Mouse (Mus musculus): Measurements from ENCODE around the gene Crp. TPM values are rescaled to one million over a fixed set of nuclear protein-coding genes. Genes with fewer than 3 reads are reported as not detected.

Crp gene
- total RNA-seq, 2 experiments from 2014 or later, result not detected

- ATAC-seq (replicated peaks; ENCODE audit: low FRiP score, low TSS enrichment, poor library complexity, severe bottlenecking), result no peak
These were observed 8.4 kb downstream of the Crp start for GRCm38 (mm10) chr1:172706243-172706642.

DNA sequence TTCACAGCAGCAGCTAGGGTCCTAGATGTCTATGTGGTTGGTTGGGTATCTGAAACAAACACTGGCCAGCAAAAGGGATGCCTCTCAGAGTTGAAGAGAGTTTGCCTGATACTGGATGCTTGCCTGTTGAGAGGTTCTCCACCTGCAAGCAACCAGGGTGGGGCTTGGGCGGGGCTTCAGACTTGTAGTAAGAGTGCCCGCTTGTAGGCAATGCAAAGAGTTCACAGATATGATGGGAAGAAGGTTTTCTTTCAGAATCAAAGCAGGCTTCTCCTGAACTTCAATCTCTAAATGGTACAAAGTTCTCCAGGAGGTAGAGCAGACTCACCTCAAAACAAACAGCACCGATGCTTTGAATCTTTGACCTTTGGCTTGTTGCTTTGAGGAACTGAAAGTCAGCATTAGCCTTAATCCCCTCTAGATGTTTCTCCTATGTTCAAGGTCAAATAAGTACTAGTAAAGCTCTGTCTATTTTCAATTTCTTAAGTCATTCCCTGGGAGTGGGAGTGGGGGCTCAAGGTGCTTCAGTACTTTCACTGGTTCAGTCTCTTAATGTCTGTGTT lies 12.0 kb downstream of the Crp start:
- no peak for ATAC-seq (replicated peaks; ENCODE audit: low FRiP score, low TSS enrichment, poor library complexity, severe bottlenecking)

DNA sequence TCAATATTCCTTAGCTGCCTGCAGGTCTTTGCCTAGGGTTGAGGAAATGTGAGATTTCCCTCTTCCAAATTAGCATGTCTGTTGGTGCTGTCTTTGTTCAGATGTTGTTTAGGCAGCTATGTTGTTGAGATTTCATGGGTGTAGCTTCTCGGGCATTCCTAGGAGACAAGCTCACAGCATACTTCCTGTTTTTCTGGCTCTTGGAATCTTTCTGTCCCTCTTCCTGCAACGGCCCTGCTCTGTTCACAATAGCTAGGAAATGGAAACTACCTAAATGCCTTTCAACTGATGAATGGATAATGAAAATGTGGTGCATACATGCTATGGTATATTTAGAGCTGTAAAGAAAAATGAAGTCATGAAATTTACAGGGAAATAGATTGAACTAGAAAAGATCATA lies 13.5 kb downstream of the Crp start:
- ATAC-seq (replicated peaks; ENCODE audit: low FRiP score, low TSS enrichment, poor library complexity, severe bottlenecking), result no peak

GRCm38 (mm10) chr1:172711962-172712361 lies 14.1 kb downstream of the Crp start:
- no peak for ATAC-seq (replicated peaks; ENCODE audit: low FRiP score, low TSS enrichment, poor library complexity, severe bottlenecking)

DNA sequence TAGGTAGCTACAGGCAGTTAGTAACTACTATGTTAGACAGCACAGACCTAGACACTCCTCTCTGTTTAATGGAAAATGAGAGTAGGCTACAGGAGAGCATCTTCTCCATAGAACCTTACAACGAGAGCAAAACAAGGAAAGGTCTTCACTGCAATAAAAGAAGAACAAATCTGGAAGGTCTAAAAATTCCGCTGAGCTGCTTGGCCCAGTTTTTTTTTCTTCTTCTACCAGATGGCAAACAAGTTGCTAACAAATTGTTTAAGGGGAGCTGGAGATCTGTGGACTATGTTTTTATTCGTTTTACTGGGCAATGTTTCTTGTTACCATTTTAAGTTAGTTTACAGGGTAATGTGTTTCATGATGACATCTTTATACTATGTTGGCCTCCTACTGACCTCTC lies 53.4 kb downstream of the Crp start:
- ATAC-seq (replicated peaks; ENCODE audit: low FRiP score, low TSS enrichment, poor library complexity, severe bottlenecking), result no peak

GRCm38 (mm10) chr1:172755151-172755550 lies 57.3 kb downstream of the Crp start:
- no peak for ATAC-seq (replicated peaks; ENCODE audit: low FRiP score, low TSS enrichment, poor library complexity, severe bottlenecking)

DNA sequence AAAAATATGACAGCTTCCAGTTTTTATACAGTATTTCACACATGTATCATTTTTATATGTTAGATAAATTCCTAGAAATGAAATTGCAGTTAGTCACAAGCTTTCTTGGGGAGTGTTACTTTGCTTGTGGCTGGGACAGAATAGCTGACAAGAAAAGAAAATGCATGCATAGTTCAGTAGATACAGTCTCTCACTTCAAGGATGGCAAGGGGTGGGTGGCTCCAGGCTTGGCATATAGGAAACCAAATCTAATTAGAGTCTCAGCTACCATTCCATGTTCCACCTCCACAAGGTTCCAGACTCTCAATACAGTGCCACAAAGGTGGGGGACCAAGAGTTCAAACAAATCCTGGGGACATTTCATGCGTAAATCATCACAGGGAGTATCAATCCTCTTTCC lies 61.7 kb downstream of the Crp start:
- ATAC-seq (replicated peaks; ENCODE audit: low FRiP score, low TSS enrichment, poor library complexity, severe bottlenecking), result no peak

DNA sequence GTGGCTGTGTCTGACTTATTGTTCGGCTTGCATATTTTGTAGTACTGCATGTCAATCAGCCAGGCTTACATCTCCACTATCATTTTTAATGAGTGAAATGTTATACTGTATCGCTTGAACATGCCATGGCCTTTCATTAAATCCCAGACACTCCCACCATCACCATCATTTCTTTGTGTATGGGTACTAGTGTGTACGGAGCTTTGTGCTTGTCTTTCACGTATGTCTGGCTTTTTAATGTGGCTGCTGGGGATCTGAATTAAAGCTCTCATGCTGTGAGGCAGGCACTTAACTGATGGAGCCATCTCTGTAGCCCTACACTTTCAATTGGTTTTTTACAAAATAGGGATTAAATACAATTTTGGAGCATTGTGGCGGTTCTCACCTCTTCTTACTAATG lies 81.3 kb downstream of the Crp start:
- no peak for ATAC-seq (replicated peaks; ENCODE audit: low FRiP score, low TSS enrichment, poor library complexity, severe bottlenecking)

DNA sequence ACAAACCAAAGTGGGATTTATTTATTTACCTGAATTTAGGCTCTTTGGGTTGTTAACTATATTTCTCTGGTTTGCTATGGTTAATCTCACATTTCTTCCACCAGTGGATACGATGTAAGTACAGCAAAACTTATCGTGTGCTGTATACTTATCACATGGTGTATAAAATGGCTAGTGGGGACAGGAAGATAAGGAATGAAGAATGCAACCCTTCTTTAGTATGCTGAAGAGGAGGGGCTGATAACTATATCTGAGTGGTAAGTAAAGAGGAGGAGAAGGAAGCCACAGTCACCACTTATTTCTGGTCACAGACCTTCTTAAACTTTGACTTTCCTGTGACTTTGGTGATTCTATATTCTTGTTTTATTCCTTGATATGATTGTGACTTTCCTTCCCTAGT lies 87.5 kb downstream of the Crp start:
- 0 out of 2 replicates have a peak, but pooled peaks have one; percentile 34 for ATAC-seq (replicated peaks; ENCODE audit: low FRiP score, low TSS enrichment, poor library complexity, severe bottlenecking)

- no peak for ATAC-seq (replicated peaks; ENCODE audit: low FRiP score, low TSS enrichment, poor library complexity, severe bottlenecking)
These were observed 88.0 kb downstream of the Crp start for GRCm38 (mm10) chr1:172785886-172786285.

- ATAC-seq (replicated peaks; ENCODE audit: low FRiP score, low TSS enrichment, poor library complexity, severe bottlenecking), result no peak
These were observed 131.1 kb downstream of the Crp start for GRCm38 (mm10) chr1:172828975-172829374.

DNA sequence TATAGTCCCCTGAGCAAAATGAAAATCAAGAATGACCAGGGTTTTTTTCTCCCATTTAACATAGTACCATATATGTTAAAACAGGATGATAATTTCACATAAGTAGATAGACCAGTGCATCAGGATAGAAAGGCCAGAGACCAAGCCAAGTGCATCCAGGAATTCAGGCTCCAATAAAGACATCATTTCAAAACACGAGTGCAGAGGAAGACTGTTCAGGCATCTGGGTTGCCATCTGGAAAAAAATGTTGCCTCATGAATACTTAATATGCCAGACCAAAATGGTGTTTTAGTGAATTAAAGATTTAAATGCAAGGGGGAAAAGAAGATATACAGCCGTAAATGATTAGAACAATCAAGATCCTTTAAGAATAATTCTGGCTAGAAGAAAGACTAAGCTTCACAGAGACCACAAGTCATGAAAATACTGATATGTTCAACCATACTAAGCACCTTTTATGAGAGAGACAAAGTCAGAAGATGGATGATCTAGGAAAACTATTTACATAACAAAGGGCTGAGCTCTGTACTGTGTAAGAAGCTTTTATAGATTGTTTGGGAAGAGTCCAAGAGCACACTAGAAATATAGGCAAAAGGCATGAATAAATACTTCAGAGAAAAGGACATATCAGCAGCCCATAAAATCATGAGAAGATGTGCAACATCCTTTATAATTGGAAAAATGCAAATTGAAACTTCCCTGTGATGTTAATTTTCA lies 149.3 kb downstream of the Crp start:
- ATAC-seq (replicated peaks; ENCODE audit: low FRiP score, low TSS enrichment, poor library complexity, severe bottlenecking), result no peak

DNA sequence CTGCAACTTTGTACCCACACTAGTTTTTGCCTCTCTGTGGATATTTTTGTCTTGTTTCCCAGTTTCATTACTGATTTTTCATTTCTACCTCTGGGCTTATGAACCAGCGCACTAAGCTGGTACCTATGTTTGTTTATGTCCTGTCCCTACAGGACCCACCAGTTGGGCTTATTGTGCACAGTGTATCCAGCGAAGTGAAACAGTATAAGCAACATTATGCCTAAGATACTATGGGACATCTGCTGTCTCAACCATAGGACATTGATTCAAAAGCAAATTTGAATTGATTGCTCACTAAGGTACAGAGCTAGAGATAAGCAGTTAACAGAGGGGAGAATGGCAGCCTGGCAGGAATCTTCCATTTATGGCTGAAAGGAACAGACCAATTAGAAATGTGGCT lies 150.3 kb downstream of the Crp start:
- no peak for ATAC-seq (replicated peaks; ENCODE audit: low FRiP score, low TSS enrichment, poor library complexity, severe bottlenecking)

DNA sequence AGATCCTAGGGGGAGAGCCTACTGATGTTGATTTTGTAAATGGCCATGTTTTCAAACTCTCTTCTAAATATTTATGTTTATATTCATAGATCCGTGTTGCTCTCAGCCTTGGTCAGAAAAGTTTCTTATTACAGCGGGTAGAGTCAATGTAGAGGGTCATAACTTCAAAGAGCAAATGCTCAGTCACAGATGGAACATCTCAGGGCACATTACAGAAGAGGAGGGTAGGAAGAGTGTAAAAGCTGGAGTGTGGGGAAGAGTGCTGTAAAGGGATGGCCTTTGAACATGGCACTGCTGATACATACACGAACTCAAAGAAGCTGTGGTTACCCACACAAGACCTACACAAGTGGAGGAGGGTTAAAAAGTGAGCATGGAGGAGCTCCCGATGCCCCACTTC lies 177.4 kb downstream of the Crp start:
- no peak for ATAC-seq (replicated peaks; ENCODE audit: low FRiP score, low TSS enrichment, poor library complexity, severe bottlenecking)

DNA sequence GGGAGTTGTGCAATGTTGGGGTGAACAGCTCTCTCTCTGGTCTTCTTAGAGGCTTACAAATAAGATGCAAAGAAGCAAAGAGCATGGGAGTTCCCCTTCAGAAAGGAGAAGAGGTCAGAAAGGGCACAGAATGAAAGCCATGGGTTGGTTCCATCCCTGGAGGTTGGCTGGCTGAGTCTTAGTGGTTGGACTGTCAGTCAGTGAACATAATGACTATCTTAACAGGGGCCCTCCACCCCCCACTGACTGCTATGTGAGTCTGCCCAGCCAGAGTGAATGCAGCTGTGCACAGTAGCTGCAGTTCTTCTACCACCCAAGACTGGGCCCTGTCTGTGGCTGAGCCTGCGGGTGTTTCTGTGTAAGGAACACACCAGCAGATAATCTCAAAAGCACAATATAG lies 178.8 kb downstream of the Crp start:
- no peak for ATAC-seq (replicated peaks; ENCODE audit: low FRiP score, low TSS enrichment, poor library complexity, severe bottlenecking)

Other genes starting within 250 kb of the Crp start
- gene Slamf9, start 222.7 kb upstream of the Crp start, total RNA-seq (2014; fragmentation: Nextera tagmentation), result not detected in 2 replicates
- gene Slamf9, start 222.7 kb upstream of the Crp start, total RNA-seq (2017), result not detected in 2 replicates
- gene Igsf9, start 216.3 kb upstream of the Crp start, total RNA-seq (2014; fragmentation: Nextera tagmentation), result not detected in 2 replicates
- 0.09 TPM in 1 of 2 replicates, not detected in the other for gene Igsf9, start 216.3 kb upstream of the Crp start, total RNA-seq (2017)
- gene Tagln2, start 198.0 kb upstream of the Crp start, total RNA-seq (2014; fragmentation: Nextera tagmentation), result 244 and 269 TPM in 2 replicates
- 147 and 171 TPM in 2 replicates for gene Tagln2, start 198.0 kb upstream of the Crp start, total RNA-seq (2017)
- not detected in 2 replicates for gene Cfap45, start 177.3 kb upstream of the Crp start, total RNA-seq (2014; fragmentation: Nextera tagmentation)
- gene Cfap45, start 177.3 kb upstream of the Crp start, total RNA-seq (2017), result 0.75 TPM in 1 of 2 replicates, not detected in the other
- gene Vsig8, start 142.1 kb upstream of the Crp start, total RNA-seq (2014; fragmentation: Nextera tagmentation), result not detected in 2 replicates
- gene Vsig8, start 142.1 kb upstream of the Crp start, total RNA-seq (2017), result not detected in 2 replicates
- gene Slamf8, start 107.5 kb upstream of the Crp start, total RNA-seq (2014; fragmentation: Nextera tagmentation), result not detected in 2 replicates
- gene Slamf8, start 107.5 kb upstream of the Crp start, total RNA-seq (2017), result not detected in 2 replicates
- gene Fcrl6, start 95.5 kb upstream of the Crp start, total RNA-seq (2014; fragmentation: Nextera tagmentation), result not detected in 2 replicates
- gene Fcrl6, start 95.5 kb upstream of the Crp start, total RNA-seq (2017), result not detected in 2 replicates
- 2.7 and 8.0 TPM in 2 replicates for gene Dusp23, start 65.1 kb upstream of the Crp start, total RNA-seq (2014; fragmentation: Nextera tagmentation)
- 0.76 and 1.6 TPM in 2 replicates for gene Dusp23, start 65.1 kb upstream of the Crp start, total RNA-seq (2017)
- gene Apcs, start 197.0 kb downstream of the Crp start, total RNA-seq (2014; fragmentation: Nextera tagmentation), result not detected in 2 replicates
- not detected in 2 replicates for gene Apcs, start 197.0 kb downstream of the Crp start, total RNA-seq (2017)

All from megakaryocyte-erythroid progenitor cell, adult 5-6 weeks (primary cell).